Mouse (Mus musculus): ENCODE results near the gene Ccdc148.

DNA sequence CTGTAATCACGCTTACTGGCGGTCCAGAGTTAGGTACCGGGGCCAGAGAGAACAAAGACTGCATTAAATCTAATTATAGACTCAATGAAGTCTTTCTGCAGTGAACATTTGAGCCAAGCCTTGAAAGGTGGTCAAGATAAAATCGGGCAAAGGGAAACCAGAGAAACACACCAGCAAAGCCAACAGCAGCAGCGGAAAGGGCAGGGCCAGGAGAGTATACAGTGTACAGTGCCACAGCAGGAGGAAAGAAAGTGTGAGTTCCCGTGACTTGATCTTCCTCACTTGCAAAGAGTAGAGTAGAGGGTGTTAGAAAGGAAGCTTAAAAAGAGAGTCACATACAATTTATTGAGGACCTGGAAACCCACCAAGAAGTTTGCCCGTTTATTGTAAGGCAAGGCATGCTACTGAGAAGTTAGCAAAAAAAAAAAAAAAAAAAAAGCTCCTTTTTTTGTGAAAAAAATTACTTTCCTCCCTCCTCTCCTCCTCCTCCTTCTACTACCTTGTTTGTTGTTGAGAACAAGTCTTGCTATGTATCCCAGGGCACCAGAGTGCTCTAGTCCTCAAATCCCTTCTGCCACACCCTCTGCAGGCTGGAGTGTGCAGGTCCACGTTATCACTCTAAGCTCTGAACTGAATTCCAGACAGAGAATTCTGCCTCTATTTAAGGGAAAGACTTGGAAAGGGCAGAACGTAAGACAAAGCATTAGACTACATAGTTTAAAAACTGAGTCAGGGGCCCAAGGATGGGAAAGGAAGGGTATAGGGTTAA is 188.8 kb downstream of the Ccdc148 start:
- TF ChIP-seq CTCF (IDR thresholded peaks at IDR 0.05; ENCODE audit: control insufficient read depth, insufficient read depth, insufficient read length) (no peak), CEBPB (IDR thresholded peaks at IDR 0.05; ENCODE audit: low read depth) (no peak)
